Mouse (Mus musculus) MEL (cell line): ENCODE measurements at regions not wholly inside any gene's neighbourhood (a gene's known extent, or its start where the extent isn't known, plus 50 kb on each side); places are given as distances from the start of the nearest gene placed in this dataset.

Source experiments
- DNase-seq: peaks from one replicate; pipeline ENCODE4 v3.0.0; 2011; ENCODE audit warnings: low read depth, low spot score
- H3K27ac ChIP-seq: 2 replicates; pipeline ENCODE4 v1.5.1; 2012; ENCODE audit warnings: low read depth, mild to moderate bottlenecking, control low read depth, low read length, moderate library complexity; ENCODE audit not compliant: control insufficient read depth
- H3K27me3 ChIP-seq, 2 experiments: fragments of 150-350 bp in 1 of 2; sonication (generic) in 1 of 2; 2 replicates each; pipeline ENCODE4 v1.6.1; 2012; ENCODE audit warnings: low read length in 2 of 2, mild to moderate bottlenecking in 2 of 2, improper control_type of control experiment in 1 of 2, moderate library complexity in 1 of 2; ENCODE audit not compliant: insufficient read depth in 2 of 2, control insufficient read depth in 1 of 2
- H3K36me3 ChIP-seq, 2 experiments: 2 replicates each; pipeline ENCODE4 v1.6.1; 2012 to 2014; ENCODE audit warnings: low read length in 2 of 2, improper control_type of control experiment in 1 of 2, inconsistent platforms in 1 of 2, mild to moderate bottlenecking in 1 of 2; ENCODE audit not compliant: insufficient read depth in 2 of 2, control insufficient read depth in 1 of 2
- H3K4me1 ChIP-seq, 2 experiments: fragments of 150-350 bp in 1 of 2; sonication (generic) in 1 of 2; 2 replicates each; pipeline ENCODE4 v1.6.1; 2012; ENCODE audit warnings: low read length in 2 of 2, improper control_type of control experiment in 1 of 2, mild to moderate bottlenecking in 1 of 2; ENCODE audit not compliant: insufficient read depth in 2 of 2, control insufficient read depth in 1 of 2
- H3K4me3 ChIP-seq, 2 experiments: fragments of 150-350 bp in 1 of 2; sonication (generic) in 1 of 2; 2 replicates each; pipeline ENCODE4 v1.5.1; 2012; ENCODE audit warnings: low read depth in 2 of 2, low read length in 2 of 2, mild to moderate bottlenecking in 2 of 2, moderate library complexity in 2 of 2, control low read depth in 1 of 2, improper control_type of control experiment in 1 of 2; ENCODE audit not compliant: control insufficient read depth in 1 of 2, insufficient read depth in 1 of 2
- H3K79me2 ChIP-seq: 2 replicates; pipeline ENCODE4 v1.6.1; 2012; ENCODE audit warnings: mild to moderate bottlenecking, low read length, moderate library complexity; ENCODE audit not compliant: control insufficient read depth, poor library complexity, insufficient read depth
- H3K9ac ChIP-seq: 2 replicates; pipeline ENCODE4 v1.6.1; 2012; ENCODE audit warnings: low read depth, mild to moderate bottlenecking, control low read depth, low read length, moderate library complexity; ENCODE audit not compliant: control insufficient read depth, poor library complexity, severe bottlenecking
- H3K9me3 ChIP-seq: fragments of 150-350 bp; sonication (generic); replicated peaks from 2 replicates; pipeline ENCODE4 v1.6.1; 2012; ENCODE audit warnings: mild to moderate bottlenecking, low read length, improper control_type of control experiment, moderate library complexity; ENCODE audit not compliant: insufficient read depth
- BHLHE40 ChIP-seq: IDR thresholded peaks from 2 replicates; pipeline ENCODE4 v1.6.1; 2012; ENCODE audit warnings: low read depth, mild to moderate bottlenecking, inconsistent platforms, low read length, improper control_type of control experiment, borderline replicate concordance
- CTCF ChIP-seq, 3 experiments: IDR thresholded peaks in 2 of 3; conservative IDR thresholded peaks in 1 of 3; 2 replicates each; pipeline ENCODE4 v1.5.1; 2011 to 2012; ENCODE audit warnings: low read length in 3 of 3, low read depth in 2 of 3, mild to moderate bottlenecking in 2 of 3, improper control_type of control experiment in 1 of 3, inconsistent platforms in 1 of 3, mixed read lengths in 1 of 3, moderate library complexity in 1 of 3; ENCODE audit not compliant: control insufficient read depth in 1 of 3, insufficient read depth in 1 of 3, poor library complexity in 1 of 3, severe bottlenecking in 1 of 3
- E2F4 ChIP-seq: IDR thresholded peaks from 2 replicates; pipeline ENCODE4 v1.6.1; 2011; ENCODE audit warnings: low read depth, low read length, improper control_type of control experiment, borderline replicate concordance
- MAFK ChIP-seq: IDR thresholded peaks from 2 replicates; pipeline ENCODE4 v1.6.1; 2011; ENCODE audit warnings: low read depth, mild to moderate bottlenecking, low read length, improper control_type of control experiment, borderline replicate concordance
- MAZ ChIP-seq: IDR thresholded peaks from 2 replicates; pipeline ENCODE4 v1.6.1; 2012; ENCODE audit warnings: low read depth, mild to moderate bottlenecking, inconsistent platforms, low read length, improper control_type of control experiment
- MEF2A ChIP-seq: IDR thresholded peaks from 2 replicates; pipeline ENCODE4 v1.6.1; 2014; ENCODE audit warnings: low read depth, mild to moderate bottlenecking, inconsistent platforms, low read length, improper control_type of control experiment; ENCODE audit not compliant: poor library complexity, insufficient replicate concordance, severe bottlenecking; ENCODE audit errors: extremely low read depth
- NELFE ChIP-seq: IDR thresholded peaks from 2 replicates; pipeline ENCODE4 v1.6.1; 2011; ENCODE audit warnings: low read depth, low read length, improper control_type of control experiment
- NRF1 ChIP-seq: IDR thresholded peaks from 2 replicates; pipeline ENCODE4 v1.6.1; 2014; ENCODE audit warnings: low read depth, mild to moderate bottlenecking, inconsistent platforms, low read length, improper control_type of control experiment, moderate library complexity; ENCODE audit not compliant: poor library complexity, insufficient read depth, severe bottlenecking
- POLR2A ChIP-seq, 2 experiments: IDR thresholded peaks; 2 replicates each; pipeline ENCODE4 v1.6.1; 2011 to 2012; ENCODE audit warnings: low read length in 2 of 2, mild to moderate bottlenecking in 2 of 2, control low read depth in 1 of 2, improper control_type of control experiment in 1 of 2, low read depth in 1 of 2, moderate library complexity in 1 of 2; ENCODE audit not compliant: control insufficient read depth in 1 of 2, insufficient read depth in 1 of 2, poor library complexity in 1 of 2
- RAD21 ChIP-seq: IDR thresholded peaks from 2 replicates; pipeline ENCODE4 v1.6.1; 2011; ENCODE audit warnings: mild to moderate bottlenecking, low read depth, low read length, improper control_type of control experiment
- SIN3A ChIP-seq: IDR thresholded peaks from 2 replicates; pipeline ENCODE4 v1.6.1; 2012; ENCODE audit warnings: low read length, improper control_type of control experiment, inconsistent platforms
- TAL1 ChIP-seq: IDR thresholded peaks from 2 replicates; pipeline ENCODE4 v1.6.1; 2012; ENCODE audit warnings: mild to moderate bottlenecking, inconsistent platforms, low read length, moderate library complexity, mixed read lengths
- TCF12 ChIP-seq: IDR thresholded peaks from 2 replicates; pipeline ENCODE4 v1.6.1; 2014; ENCODE audit warnings: low read depth, mild to moderate bottlenecking, inconsistent platforms, low read length, improper control_type of control experiment, moderate library complexity
- USF1 ChIP-seq: IDR thresholded peaks from 2 replicates; pipeline ENCODE4 v1.6.1; 2014; ENCODE audit warnings: low read depth, mild to moderate bottlenecking, inconsistent platforms, low read length, improper control_type of control experiment, moderate library complexity
- USF2 ChIP-seq, 2 experiments: IDR thresholded peaks; 2 replicates each; pipeline ENCODE4 v1.6.1; 2011 to 2012; ENCODE audit warnings: improper control_type of control experiment in 2 of 2, low read length in 2 of 2, borderline replicate concordance in 1 of 2, inconsistent platforms in 1 of 2, low read depth in 1 of 2, mild to moderate bottlenecking in 1 of 2; ENCODE audit not compliant: insufficient read depth in 1 of 2
- ZMIZ1 ChIP-seq: IDR thresholded peaks from 2 replicates; pipeline ENCODE4 v1.6.1; 2012; ENCODE audit warnings: low read depth, mild to moderate bottlenecking, inconsistent platforms, low read length, improper control_type of control experiment, moderate library complexity

DNA sequence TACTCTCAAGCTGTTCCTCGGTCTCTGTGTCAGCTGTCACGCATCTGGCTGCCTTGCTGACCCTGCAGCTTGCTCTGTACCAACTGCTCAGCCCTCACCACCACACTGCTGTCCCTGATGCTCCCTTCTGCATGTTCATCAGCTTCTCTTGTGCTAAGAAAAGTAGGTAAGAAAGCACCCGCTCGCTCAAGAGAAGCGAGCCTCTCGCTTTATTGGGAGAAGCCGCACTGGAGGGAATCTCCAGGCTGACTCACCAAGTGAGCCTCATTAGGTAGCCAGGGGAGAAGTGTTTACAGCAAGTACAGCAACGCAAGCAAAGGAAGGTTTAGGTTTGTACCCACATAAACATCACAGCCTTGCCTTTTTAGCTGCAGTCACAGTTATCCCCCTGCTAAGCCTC, 97.7 kb upstream of the F13a1 start:
- Histone ChIP-seq H3K4me1 (no peaks in the 10 kb centered on the region), H3K27ac (no peak overlapping the region), H3K4me3 (no peak overlapping the region), H3K9me3 (no peaks in the 10 kb centered on the region), H3K36me3 (no peaks in the 10 kb centered on the region), H3K27me3 (no peaks in the 10 kb centered on the region)
- DNase-seq, result no peak
- TF ChIP-seq ZMIZ1 (no peak), USF1 (no peak)
- TF ChIP-seq, all 39 proteins: peak for 0
- Histone ChIP-seq H3K9ac (no peak overlapping the region), H3K79me2 (no peaks in the 10 kb centered on the region)

- DNase-seq, result no peak
- TF ChIP-seq BHLHE40 (no peak), NRF1 (no peak), POLR2A (IDR thresholded peaks at IDR 0.05; ENCODE audit: control insufficient read depth in 1 of 2, insufficient read depth in 1 of 2, low read depth in 1 of 2, low read length in 2 of 2, poor library complexity in 1 of 2) (no peak)
- Histone ChIP-seq H3K4me3 (no peak overlapping the region), H3K27ac (no peak overlapping the region), H3K36me3 (no peaks in the 10 kb centered on the region), H3K9me3 (no peaks in the 10 kb centered on the region), H3K27me3 (no peaks in the 10 kb centered on the region), H3K4me1 (no peaks in the 10 kb centered on the region), H3K79me2 (no peaks in the 10 kb centered on the region), H3K9ac (no peak overlapping the region)
Observed at GRCm38 (mm10) chr13:37142812-37143211, 92.8 kb upstream of the F13a1 start.

DNA sequence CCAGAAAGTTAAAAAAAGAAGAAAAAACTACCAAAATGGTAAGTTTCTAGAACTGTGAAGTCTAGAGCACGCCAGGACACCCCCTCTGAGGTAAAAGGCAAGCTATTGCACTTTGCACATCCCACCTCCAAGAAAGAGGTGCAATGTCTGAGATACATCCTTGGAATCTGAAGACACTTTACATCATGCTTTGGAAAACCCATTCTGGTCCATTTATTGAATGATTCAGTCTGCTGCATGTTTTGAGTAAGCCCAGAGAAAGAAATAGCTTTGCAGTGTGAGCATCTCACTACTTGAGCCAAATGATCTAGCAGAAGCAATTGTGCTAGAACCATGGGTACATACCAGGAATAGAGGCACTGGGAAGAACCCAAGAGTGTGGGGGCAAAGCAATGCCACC, 85.1 kb upstream of the F13a1 start:
- Histone ChIP-seq H3K9me3 (no peaks in the 10 kb centered on the region), H3K27ac (no peak overlapping the region), H3K27me3 (no peaks in the 10 kb centered on the region; a peak in 1 of 4 replicates), H3K4me3 (no peak overlapping the region), H3K4me1 (no peaks in the 10 kb centered on the region), H3K9ac (no peak overlapping the region)
- no peak for DNase-seq
- TF ChIP-seq TAL1 (no peak), MEF2A (no peak), MAZ (no peak), USF2 (IDR thresholded peaks at IDR 0.05; ENCODE audit: borderline replicate concordance in 1 of 2, insufficient read depth in 1 of 2, low read depth in 1 of 2, low read length in 2 of 2) (no peak), NELFE (no peak), CTCF (IDR thresholded peaks at IDR 0.05 in 2 of 3, conservative IDR thresholded peaks at IDR 0.05 in 1 of 3; ENCODE audit: control insufficient read depth in 1 of 3, insufficient read depth in 1 of 3, low read depth in 2 of 3, low read length in 3 of 3, poor library complexity in 1 of 3, severe bottlenecking in 1 of 3) (no peak), NRF1 (no peak), TCF12 (no peak), POLR2A (IDR thresholded peaks at IDR 0.05; ENCODE audit: control insufficient read depth in 1 of 2, insufficient read depth in 1 of 2, low read depth in 1 of 2, low read length in 2 of 2, poor library complexity in 1 of 2) (no peak), SIN3A (no peak), BHLHE40 (no peak), E2F4 (no peak), MAFK (no peak), RAD21 (no peak)
- TF ChIP-seq, all 39 proteins: peak for 0
- no peaks in the 10 kb centered on the region for H3K36me3 ChIP-seq
- no peaks in the 10 kb centered on the region for H3K79me2 ChIP-seq
